ENCODE assay signal across 10 mouse cellular contexts in genomic region chr2:112812637-112813402, GRCm38 (mm10).
A peak's percentile ranks its signal among the peaks of the same experiment; 100 is the strongest.
DNase-seq lines count a peak whose midpoint lies in the region; ATAC-seq lines count a peak whose summit lies in the region.
"Had no signal": no experiment of that assay in that cellular context is flagged by ENCODE, and none has a peak within 500 bp of the region (broad histone marks: within the 10 kb centered on the region; RNA-seq: fewer than 3 reads in every experiment).

No protein-coding gene starts in this region.

- H3K4me2 ChIP-seq in forebrain, embryonic 11.5 days (ENCODE audit: low read depth, low read length, severe bottlenecking): no peak overlapping the region
- H3K4me2 ChIP-seq in hindbrain, embryonic 14.5 days (replicated peaks): no peak overlapping the region
- H3K4me2 ChIP-seq: heart, embryonic 15.5 days had no signal

- no peaks in the 10 kb centered on the region for H3K4me1 ChIP-seq in forebrain, embryonic 11.5 days (replicated peaks; ENCODE audit: control insufficient read depth, insufficient read depth, low read length)
- peaks cover 10% of the 10 kb centered on the region for H3K4me1 ChIP-seq in forebrain, embryonic 10.5 days
- H3K4me1 ChIP-seq in hindbrain, embryonic 14.5 days (replicated peaks; ENCODE audit: control insufficient read depth, insufficient read depth, low read length): no peaks in the 10 kb centered on the region
- H3K4me1 ChIP-seq: heart, embryonic 15.5 days had no signal

- ATAC-seq in forebrain, embryonic 11.5 days (replicated peaks; ENCODE audit: low FRiP score): peak; percentile 58
- ATAC-seq in hindbrain, embryonic 14.5 days (ENCODE audit: low FRiP score): peak; percentile 80

- H3K27me3 ChIP-seq in forebrain, embryonic 11.5 days (ENCODE audit: control insufficient read depth, insufficient read depth, low read length): no peaks in the 10 kb centered on the region
- H3K27me3 ChIP-seq in forebrain, embryonic 10.5 days (ENCODE audit: poor library complexity, severe bottlenecking): no peaks in the 10 kb centered on the region
- H3K27me3 ChIP-seq in hindbrain, embryonic 14.5 days (ENCODE audit: control insufficient read depth, insufficient read depth, low read length): no peaks in the 10 kb centered on the region
- H3K27me3 ChIP-seq: heart, embryonic 15.5 days had no signal

- no peak for DNase-seq in forebrain, embryonic 11.5 days (ENCODE audit: low spot score)
- no peak for DNase-seq in forebrain, embryonic 10.5 days (ENCODE audit: extremely low spot score, low spot score)
- peak; percentile 16 for DNase-seq in right cerebral cortex, postnatal 14 days
- DNase-seq in right cerebral cortex, postnatal 36 days (ENCODE audit: low spot score in 2 of 2): no peak
- DNase-seq in hindbrain, embryonic 14.5 days (ENCODE audit: low spot score): peak; percentile 47
- DNase-seq in spleen, postnatal 4 days (ENCODE audit: low spot score in 2 of 2): no peak
- no peak for DNase-seq in adipocyte (ENCODE audit: low spot score)
- no peak for DNase-seq in adrenal gland, postnatal 14 days
- DNase-seq: lung, adult 2 months had no signal

- no peak overlapping the region for H3K27ac ChIP-seq in forebrain, embryonic 11.5 days (ENCODE audit: low read depth, low read length)
- H3K27ac ChIP-seq in forebrain, embryonic 10.5 days: no peak overlapping the region
- no peak overlapping the region for H3K27ac ChIP-seq in hindbrain, embryonic 14.5 days
- H3K27ac ChIP-seq: heart, embryonic 15.5 days had no signal

- no peaks in the 10 kb centered on the region for H3K9me3 ChIP-seq in forebrain, embryonic 11.5 days (ENCODE audit: control insufficient read depth, low read length)
- no peaks in the 10 kb centered on the region for H3K9me3 ChIP-seq in forebrain, embryonic 10.5 days
- no peaks in the 10 kb centered on the region for H3K9me3 ChIP-seq in hindbrain, embryonic 14.5 days (ENCODE audit: control insufficient read depth, low read length)
- H3K9me3 ChIP-seq: heart, embryonic 15.5 days had no signal

- WGBS in forebrain, embryonic 11.5 days: 69% methylated on average over 5 of the region's 5 CpGs
- 74% methylated on average over 5 of the region's 5 CpGs for WGBS in forebrain, embryonic 10.5 days
- 78% methylated on average over 5 of the region's 5 CpGs for WGBS in hindbrain, embryonic 14.5 days

- H3K9ac ChIP-seq in forebrain, embryonic 11.5 days (ENCODE audit: low read length): no peak overlapping the region
- H3K9ac ChIP-seq in hindbrain, embryonic 14.5 days: no peak overlapping the region
- H3K9ac ChIP-seq: heart, embryonic 15.5 days had no signal

- no peaks in the 10 kb centered on the region for H3K36me3 ChIP-seq in forebrain, embryonic 11.5 days (ENCODE audit: control insufficient read depth, insufficient read depth, low read length)
- H3K36me3 ChIP-seq in forebrain, embryonic 10.5 days (replicated peaks): no peaks in the 10 kb centered on the region
- no peaks in the 10 kb centered on the region for H3K36me3 ChIP-seq in hindbrain, embryonic 14.5 days (replicated peaks; ENCODE audit: control insufficient read depth, insufficient read depth)
- H3K36me3 ChIP-seq: heart, embryonic 15.5 days had no signal

- no peak overlapping the region for H3K4me3 ChIP-seq in forebrain, embryonic 11.5 days (ENCODE audit: low read depth, low read length)
- H3K4me3 ChIP-seq in forebrain, embryonic 10.5 days: no peak overlapping the region
- H3K4me3 ChIP-seq in hindbrain, embryonic 14.5 days (replicated peaks; ENCODE audit: low read length): no peak overlapping the region
- H3K4me3 ChIP-seq: heart, embryonic 15.5 days had no signal

Comparison
In these comparisons a context has a peak if more than half of its experiments do, and no peak if none do; other contexts are left out.
1. DNase-seq: peak in right cerebral cortex, postnatal 14 days (single experiment) and hindbrain, embryonic 14.5 days (single experiment); none in forebrain, embryonic 11.5 days (single experiment), forebrain, embryonic 10.5 days (single experiment), right cerebral cortex, postnatal 36 days (0 of 2), spleen, postnatal 4 days (0 of 2), adipocyte (single experiment) and adrenal gland, postnatal 14 days (single experiment).